Mouse (Mus musculus) lung, postnatal 10 days (tissue): ENCODE data around the gene Slc34a2.
A peak's percentile ranks its signal among the peaks of the same experiment; 100 is the strongest.

ENCODE experiments used
- DNase-seq: peaks from one replicate; pipeline ENCODE4 v3.0.0; 2021

The Slc34a2 gene

GRCm38 (mm10) chr5:53112942-53113341 lies 75.1 kb downstream of the Slc34a2 start:
- no peak for DNase-seq

DNA sequence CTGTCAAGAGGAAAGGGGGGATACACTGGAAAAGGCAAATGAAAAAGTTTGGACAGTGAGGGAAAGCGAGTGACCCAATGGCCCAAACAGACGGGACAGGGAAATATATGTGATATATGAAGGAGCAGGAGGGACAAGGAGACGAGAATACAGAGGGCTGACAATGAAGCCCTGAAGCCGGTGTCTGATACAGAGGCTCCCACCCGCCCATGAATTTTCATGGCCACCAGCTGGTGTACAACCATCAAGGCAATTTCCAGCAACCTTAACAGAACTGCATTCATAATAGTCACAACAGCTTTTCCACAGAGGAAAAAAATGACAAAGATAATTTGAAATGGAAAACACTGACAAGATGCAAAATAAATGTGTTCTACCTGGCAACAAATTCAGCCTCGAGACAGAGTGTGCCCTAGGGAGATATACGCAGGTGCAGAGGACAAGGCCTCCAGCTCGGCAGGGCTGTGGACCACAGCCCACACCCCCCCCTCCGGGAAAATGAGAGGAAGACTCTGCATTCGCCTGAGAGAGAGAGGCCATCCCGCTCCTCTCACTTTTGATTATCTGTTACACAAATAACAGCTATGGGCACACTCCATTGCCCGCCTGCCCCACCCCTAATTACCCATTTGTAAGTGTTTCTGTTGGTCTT lies 76.9 kb downstream of the Slc34a2 start:
- no peak for DNase-seq

DNA sequence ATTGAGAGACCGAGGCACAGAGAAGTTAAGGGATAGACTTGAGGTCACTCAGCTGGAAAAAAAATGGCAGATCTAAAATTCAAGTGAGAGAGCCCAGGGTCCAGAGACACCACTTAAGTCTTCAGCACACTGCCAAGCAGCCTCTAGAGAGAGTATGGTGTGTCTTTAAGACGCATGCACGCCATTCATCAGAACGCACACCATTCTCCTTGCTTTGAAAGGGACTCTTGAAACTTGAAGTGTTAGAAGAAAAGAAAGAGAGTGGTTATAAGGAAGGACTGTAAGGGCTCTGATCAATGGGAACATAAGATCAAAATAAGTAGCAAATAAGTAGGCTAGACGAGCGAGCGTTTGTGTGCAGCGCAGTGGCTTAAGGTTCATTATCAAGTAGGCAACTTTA lies 80.3 kb downstream of the Slc34a2 start:
- DNase-seq = no peak

DNA sequence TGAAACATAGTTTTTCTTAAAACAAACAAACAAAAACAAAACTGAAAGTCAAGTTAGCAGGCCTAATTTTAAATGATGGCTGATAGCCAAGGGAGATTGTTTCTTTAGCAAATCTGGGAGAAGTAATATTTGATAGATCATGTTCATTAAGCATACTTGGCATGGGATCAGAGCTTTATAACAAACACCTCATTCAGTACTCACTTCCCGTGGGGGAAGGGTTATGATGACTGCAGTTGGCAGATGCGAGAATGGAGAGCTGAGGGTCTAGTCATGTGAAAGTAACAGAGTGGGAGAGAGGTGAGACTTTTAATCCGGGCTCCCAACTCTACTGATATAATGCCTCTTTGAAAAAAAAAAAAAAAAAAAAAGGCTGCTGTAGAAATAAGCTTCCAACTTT lies 81.8 kb downstream of the Slc34a2 start:
- peak; percentile 38 for DNase-seq
